Mouse (Mus musculus) kidney, embryonic 14.5 days (tissue): ENCODE measurements around the gene Mcm10. TPM values are rescaled to one million over a fixed set of nuclear protein-coding genes. Genes with fewer than 3 reads are reported as not detected.
"Not testable (repeated sequence)": the region's sequence is repeated elsewhere in the genome, so short reads cannot be mapped to it uniquely, and the experiment has no call there.

Source experiments
- ATAC-seq: fragments of 200-750 bp; cut with Nextera tagmentation; 2 replicates; pipeline ENCODE4 v1.8.0; 2017; ENCODE audit warnings: moderate number of reproducible peaks, mild to moderate bottlenecking, moderate TSS enrichment, moderate library complexity; ENCODE audit not compliant: low FRiP score, low TSS enrichment
- H3K27ac ChIP-seq: fragments of 300-500 bp; sonication (generic); 2 replicates; pipeline ENCODE4 v1.5.1; 2014; ENCODE audit warnings: low read depth, mild to moderate bottlenecking, low read length, moderate library complexity, mixed read lengths
- H3K27me3 ChIP-seq: fragments of 300-500 bp; sonication (generic); 2 replicates; pipeline ENCODE4 v1.6.1; 2014; ENCODE audit warnings: mild to moderate bottlenecking, low read length; ENCODE audit not compliant: control insufficient read depth, insufficient read depth
- H3K36me3 ChIP-seq: fragments of 300-500 bp; sonication (generic); 2 replicates; pipeline ENCODE4 v1.6.1; 2014; ENCODE audit warnings: low read length, mixed read lengths; ENCODE audit not compliant: control insufficient read depth, insufficient read depth
- H3K4me1 ChIP-seq: fragments of 300-500 bp; sonication (generic); 2 replicates; pipeline ENCODE4 v1.6.1; 2014; ENCODE audit warnings: low read length, mixed read lengths; ENCODE audit not compliant: control insufficient read depth, insufficient read depth
- H3K4me2 ChIP-seq: fragments of 300-500 bp; sonication (generic); replicated peaks from 2 replicates; pipeline ENCODE4 v1.6.1; 2014; ENCODE audit warnings: low read depth, mild to moderate bottlenecking, low read length
- H3K4me3 ChIP-seq: fragments of 300-500 bp; sonication (generic); 2 replicates; pipeline ENCODE4 v1.5.1; 2014; ENCODE audit warnings: mild to moderate bottlenecking, low read length
- H3K9ac ChIP-seq: fragments of 300-500 bp; sonication (generic); 2 replicates; pipeline ENCODE4 v1.6.1; 2014; ENCODE audit warnings: low read depth, mild to moderate bottlenecking, low read length, moderate library complexity
- H3K9me3 ChIP-seq: fragments of 300-500 bp; sonication (generic); 2 replicates; pipeline ENCODE4 v1.6.1; 2016; ENCODE audit warnings: low read length; ENCODE audit not compliant: control insufficient read depth
- WGBS: fragments of 180-500 bp; shearing (Covaris S2); extraction: QIAGEN DNeasy Blood & Tissue Kit; methylation state at CpG from one replicate; pipeline ENCODE4 v1.1.7; 2014; 5-methylcytosine and 5-hydroxymethylcytosine counted together
- polyA plus RNA-seq: library from polyadenylated mRNA; unstranded; fragments of >200 nt; fragmentation: Nextera tagmentation; extraction: Ambion mirVana; gene quantifications from 2 replicates; pipeline ENCODE4 v1.2.1, GENCODE M21; 2014

The Mcm10 gene
- polyA plus RNA-seq, 1 experiment from 2014 or later: 46.4 TPM

GRCm38 (mm10) chr2:4983987-4984386 is 28.6 kb downstream of the Mcm10 start:
- no peaks in the 10 kb centered on the region for H3K9me3 ChIP-seq
- no peak overlapping the region for H3K4me3 ChIP-seq
- H3K27ac ChIP-seq: no peak overlapping the region
- ATAC-seq: no peak
- H3K27me3 ChIP-seq: no peaks in the 10 kb centered on the region
- H3K4me2 ChIP-seq: no peak overlapping the region
- 42% methylated on average over 5 of the region's 5 CpGs for WGBS
- H3K9ac ChIP-seq: no peak overlapping the region
- no peaks in the 10 kb centered on the region for H3K4me1 ChIP-seq
- H3K36me3 ChIP-seq: no peaks in the 10 kb centered on the region

GRCm38 (mm10) chr2:4978091-4978490 is 34.5 kb downstream of the Mcm10 start:
- Histone ChIP-seq H3K4me2 (no peak overlapping the region), H3K9me3 (no peaks in the 10 kb centered on the region), H3K27me3 (no peaks in the 10 kb centered on the region), H3K27ac (no peak overlapping the region), H3K9ac (no peak overlapping the region), H3K4me1 (no peaks in the 10 kb centered on the region), H3K36me3 (no peaks in the 10 kb centered on the region), H3K4me3 (no peak overlapping the region)
- ATAC-seq: no peak
- WGBS: 33% methylated on average over 8 of the region's 8 CpGs

- Histone ChIP-seq H3K27ac (no peak within 1 kb of the TSS), H3K9me3 (no peaks in the 10 kb centered on the region), H3K4me1 (no peaks in the 10 kb centered on the region), H3K9ac (no peak within 1 kb of the TSS), H3K4me2 (no peak within 1 kb of the TSS), H3K27me3 (no peaks in the 10 kb centered on the region), H3K4me3 (no peak within 1 kb of the TSS), H3K36me3 (no peaks in the 10 kb centered on the region)
- WGBS: 72% methylated on average over 5 of the region's 5 CpGs
- no peak for ATAC-seq
Observed at GRCm38 (mm10) chr2:4975807-4976206, 36.8 kb downstream of the Mcm10 start, which contains the start of gene Ucma. Ucma (plus strand) TSS chr2:4976122.

GRCm38 (mm10) chr2:4969083-4969482 is 43.5 kb downstream of the Mcm10 start:
- Histone ChIP-seq H3K4me2 (no peak overlapping the region), H3K36me3 (no peaks in the 10 kb centered on the region), H3K27ac (no peak overlapping the region), H3K9ac (no peak overlapping the region), H3K9me3 (no peaks in the 10 kb centered on the region), H3K4me1 (no peaks in the 10 kb centered on the region), H3K27me3 (no peaks in the 10 kb centered on the region), H3K4me3 (no peak overlapping the region)
- WGBS: 97% methylated on average over 1 of the region's 2 CpGs
- ATAC-seq: no peak

GRCm38 (mm10) chr2:4967806-4968205 is 44.8 kb downstream of the Mcm10 start:
- no peak overlapping the region for H3K9ac ChIP-seq
- H3K27me3 ChIP-seq: no peaks in the 10 kb centered on the region
- H3K4me2 ChIP-seq: no peak overlapping the region
- H3K4me3 ChIP-seq: no peak overlapping the region
- no peak overlapping the region for H3K27ac ChIP-seq
- WGBS: 92% methylated on average over 2 of the region's 2 CpGs
- H3K9me3 ChIP-seq: no peaks in the 10 kb centered on the region
- no peak for ATAC-seq
- H3K4me1 ChIP-seq: no peaks in the 10 kb centered on the region
- H3K36me3 ChIP-seq: no peaks in the 10 kb centered on the region

GRCm38 (mm10) chr2:4958039-4958438 is 54.6 kb downstream of the Mcm10 start:
- Histone ChIP-seq H3K9ac (no peak overlapping the region), H3K4me1 (no peaks in the 10 kb centered on the region), H3K4me3 (no peak overlapping the region), H3K36me3 (no peaks in the 10 kb centered on the region), H3K4me2 (no peak overlapping the region), H3K27ac (no peak overlapping the region), H3K9me3 (no peaks in the 10 kb centered on the region), H3K27me3 (no peaks in the 10 kb centered on the region)
- ATAC-seq: no peak
- WGBS: 84% methylated on average over 12 of the region's 12 CpGs

- H3K4me2 ChIP-seq: no peak overlapping the region
- no peaks in the 10 kb centered on the region for H3K27me3 ChIP-seq
- H3K36me3 ChIP-seq: no peaks in the 10 kb centered on the region
- no peak overlapping the region for H3K27ac ChIP-seq
- ATAC-seq: no peak
- H3K9me3 ChIP-seq: no peaks in the 10 kb centered on the region; the same call in 1 of the 2 replicates
- H3K4me3 ChIP-seq: no peak overlapping the region
- 75% methylated on average over 6 of the region's 6 CpGs for whole genome bisulfite sequencing
- no peaks in the 10 kb centered on the region for H3K4me1 ChIP-seq
- H3K9ac ChIP-seq: no peak overlapping the region
Observed at GRCm38 (mm10) chr2:4954216-4954760, 58.3 kb downstream of the Mcm10 start.

- H3K9ac ChIP-seq: no peak overlapping the region
- H3K27me3 ChIP-seq: no peaks in the 10 kb centered on the region
- H3K4me1 ChIP-seq: no peaks in the 10 kb centered on the region
- H3K4me3 ChIP-seq: no peak overlapping the region
- whole genome bisulfite sequencing: 94% methylated on average over 2 of the region's 2 CpGs
- ATAC-seq: no peak
- no peak overlapping the region for H3K27ac ChIP-seq
- H3K4me2 ChIP-seq: no peak overlapping the region
- H3K9me3 ChIP-seq: no peaks in the 10 kb centered on the region; the same call in 1 of the 2 replicates
- no peaks in the 10 kb centered on the region for H3K36me3 ChIP-seq
Observed at GRCm38 (mm10) chr2:4950986-4951385, 61.6 kb downstream of the Mcm10 start.

GRCm38 (mm10) chr2:4949691-4950090 is 62.9 kb downstream of the Mcm10 start:
- H3K9me3 ChIP-seq, H3K4me2 ChIP-seq, H3K4me1 ChIP-seq, H3K27me3 ChIP-seq, H3K9ac ChIP-seq, H3K4me3 ChIP-seq, ATAC-seq, H3K27ac ChIP-seq, H3K36me3 ChIP-seq: not testable (repeated sequence)
- 89% methylated on average over 8 of the region's 8 CpGs for WGBS
